Comparison of ENCODE assay signal across 8 mouse cellular contexts in genomic region chr3:152208096-152208885, GRCm38 (mm10). TPM values are rescaled to one million over a fixed set of nuclear protein-coding genes. Genes with fewer than 3 reads are reported as not detected.
DNase-seq lines count a peak whose midpoint lies in the region; ATAC-seq lines count a peak whose summit lies in the region.
"Had no signal": no experiment of that assay in that cellular context is flagged by ENCODE, and none has a peak within 500 bp of the region (broad histone marks: within the 10 kb centered on the region; RNA-seq: fewer than 3 reads in every experiment).

No protein-coding gene starts in this region.

- no peak overlapping the region for H3K4me3 ChIP-seq in kidney, embryonic 15.5 days (replicated peaks)
- peak overlapping the region; percentile 7; the same call in 1 of the 2 replicates for H3K4me3 ChIP-seq in embryonic facial prominence, embryonic 13.5 days
- H3K4me3 ChIP-seq in hindbrain, embryonic 14.5 days (replicated peaks; ENCODE audit: low read length): no peak overlapping the region
- no peak overlapping the region for H3K4me3 ChIP-seq in midbrain, embryonic 16.5 days (ENCODE audit: low read depth, low read length)

- no peak for DNase-seq in kidney, postnatal 10 days
- no peak for DNase-seq in hindbrain, embryonic 14.5 days (ENCODE audit: low spot score)
- no peak for DNase-seq in layer of hippocampus, adult 11-12 months (ENCODE audit: low spot score)
- no peak for DNase-seq in layer of hippocampus, adult 18-20 months (ENCODE audit: low spot score in 2 of 2)
- DNase-seq: cerebellum, adult 11-12 months had no signal

- no peaks in the 10 kb centered on the region for H3K9me3 ChIP-seq in kidney, embryonic 15.5 days (replicated peaks)
- H3K9me3 ChIP-seq in embryonic facial prominence, embryonic 13.5 days: no peaks in the 10 kb centered on the region
- no peaks in the 10 kb centered on the region for H3K9me3 ChIP-seq in hindbrain, embryonic 14.5 days (ENCODE audit: control insufficient read depth, low read length)
- no peaks in the 10 kb centered on the region for H3K9me3 ChIP-seq in midbrain, embryonic 16.5 days (replicated peaks; ENCODE audit: control insufficient read depth, low read length, poor library complexity, severe bottlenecking)

- peaks cover 22% of the 10 kb centered on the region for H3K4me1 ChIP-seq in kidney, embryonic 15.5 days
- peaks cover 24% of the 10 kb centered on the region for H3K4me1 ChIP-seq in embryonic facial prominence, embryonic 13.5 days
- peaks cover 23% of the 10 kb centered on the region for H3K4me1 ChIP-seq in hindbrain, embryonic 14.5 days (replicated peaks; ENCODE audit: control insufficient read depth, insufficient read depth, low read length)
- peaks cover 20% of the 10 kb centered on the region for H3K4me1 ChIP-seq in midbrain, embryonic 16.5 days (ENCODE audit: control insufficient read depth, insufficient read depth, low read length)

- H3K9ac ChIP-seq in kidney, embryonic 15.5 days: no peak overlapping the region
- no peak overlapping the region for H3K9ac ChIP-seq in embryonic facial prominence, embryonic 13.5 days
- H3K9ac ChIP-seq in hindbrain, embryonic 14.5 days: peak overlapping the region; percentile 100
- H3K9ac ChIP-seq in midbrain, embryonic 16.5 days (ENCODE audit: low read depth, low read length): no peak overlapping the region

- no peak overlapping the region for H3K27ac ChIP-seq in kidney, embryonic 15.5 days
- H3K27ac ChIP-seq in embryonic facial prominence, embryonic 13.5 days: no peak overlapping the region
- H3K27ac ChIP-seq in hindbrain, embryonic 14.5 days: no peak overlapping the region
- H3K27ac ChIP-seq in midbrain, embryonic 16.5 days (ENCODE audit: low read length): no peak overlapping the region

- no peaks in the 10 kb centered on the region; the same call in 1 of the 2 replicates for H3K36me3 ChIP-seq in kidney, embryonic 15.5 days
- no peaks in the 10 kb centered on the region for H3K36me3 ChIP-seq in embryonic facial prominence, embryonic 13.5 days
- peaks cover 4% of the 10 kb centered on the region; the same call in 1 of the 2 replicates for H3K36me3 ChIP-seq in hindbrain, embryonic 14.5 days (replicated peaks; ENCODE audit: control insufficient read depth, insufficient read depth)
- peaks cover 3% of the 10 kb centered on the region; the same call in 1 of the 2 replicates for H3K36me3 ChIP-seq in midbrain, embryonic 16.5 days (ENCODE audit: control insufficient read depth, insufficient read depth, low read length)

- H3K4me2 ChIP-seq in kidney, embryonic 15.5 days: peak overlapping the region; percentile 10; the same call in 1 of the 2 replicates
- H3K4me2 ChIP-seq in embryonic facial prominence, embryonic 13.5 days: peak overlapping the region; percentile 75
- H3K4me2 ChIP-seq in hindbrain, embryonic 14.5 days (replicated peaks): peak overlapping the region; percentile 53
- H3K4me2 ChIP-seq in midbrain, embryonic 16.5 days (ENCODE audit: low read length): peak overlapping the region; percentile 6; the same call in 1 of the 2 replicates

- WGBS in kidney, embryonic 15.5 days: 83% methylated on average over 7 of the region's 7 CpGs
- 90% methylated on average over 7 of the region's 7 CpGs for WGBS in embryonic facial prominence, embryonic 13.5 days
- WGBS in hindbrain, embryonic 14.5 days: 93% methylated on average over 7 of the region's 7 CpGs
- 91% methylated on average over 7 of the region's 7 CpGs for WGBS in midbrain, embryonic 16.5 days

- no peak for ATAC-seq in kidney, embryonic 15.5 days (replicated peaks; ENCODE audit: low FRiP score)
- no peak for ATAC-seq in embryonic facial prominence, embryonic 13.5 days (ENCODE audit: insufficient number of reproducible peaks, insufficient read depth, low FRiP score, low TSS enrichment, low read depth)
- no peak for ATAC-seq in hindbrain, embryonic 14.5 days (ENCODE audit: low FRiP score)
- ATAC-seq in midbrain, embryonic 16.5 days: no peak

- no peaks in the 10 kb centered on the region for H3K27me3 ChIP-seq in kidney, embryonic 15.5 days
- H3K27me3 ChIP-seq in embryonic facial prominence, embryonic 13.5 days: no peaks in the 10 kb centered on the region
- H3K27me3 ChIP-seq in hindbrain, embryonic 14.5 days (ENCODE audit: control insufficient read depth, insufficient read depth, low read length): no peaks in the 10 kb centered on the region
- no peaks in the 10 kb centered on the region for H3K27me3 ChIP-seq in midbrain, embryonic 16.5 days (ENCODE audit: control insufficient read depth, insufficient read depth, low read depth, low read length)

RNA-seq across cellular contexts. Expression of gene Dnajb4, which starts 1.8 kb away (rescaled TPM):
- polyA plus RNA-seq in kidney, embryonic 15.5 days (2015; fragmentation: Nextera tagmentation; extraction: Ambion mirVana): 30.9 and 31.1 TPM in 2 replicates
- polyA plus RNA-seq in embryonic facial prominence, embryonic 13.5 days (2015; fragmentation: Nextera tagmentation; extraction: Ambion mirVana): 27.9 and 31.7 TPM in 2 replicates
- polyA plus RNA-seq in hindbrain, embryonic 14.5 days (2014; fragmentation: Nextera tagmentation; extraction: Ambion mirVana): 40.0 and 46.5 TPM in 2 replicates
- polyA plus RNA-seq in midbrain, embryonic 16.5 days (2015; fragmentation: Nextera tagmentation; extraction: Ambion mirVana): 48.8 and 52.5 TPM in 2 replicates
- total RNA-seq in layer of hippocampus, adult 18-20 months (2021): 10 to 100 TPM; 68.7 to 75.7 TPM

RNA-seq across cellular contexts. Expression of gene Fubp1, which starts 1.9 kb away (rescaled TPM):
- polyA plus RNA-seq in kidney, embryonic 15.5 days (2015; fragmentation: Nextera tagmentation; extraction: Ambion mirVana): 301 and 315 TPM in 2 replicates
- polyA plus RNA-seq in embryonic facial prominence, embryonic 13.5 days (2015; fragmentation: Nextera tagmentation; extraction: Ambion mirVana): 336 and 338 TPM in 2 replicates
- polyA plus RNA-seq in hindbrain, embryonic 14.5 days (2014; fragmentation: Nextera tagmentation; extraction: Ambion mirVana): 208 and 210 TPM in 2 replicates
- polyA plus RNA-seq in midbrain, embryonic 16.5 days (2015; fragmentation: Nextera tagmentation; extraction: Ambion mirVana): 191 and 239 TPM in 2 replicates
- 100 to 1,000 TPM; 111 to 115 TPM for total RNA-seq in layer of hippocampus, adult 18-20 months (2021)

RNA-seq across cellular contexts. Expression of gene Gipc2, which starts 42.3 kb away (rescaled TPM):
- polyA plus RNA-seq in kidney, embryonic 15.5 days (2015; fragmentation: Nextera tagmentation; extraction: Ambion mirVana): 25.4 and 30.4 TPM in 2 replicates
- 3.1 and 4.2 TPM in 2 replicates for polyA plus RNA-seq in embryonic facial prominence, embryonic 13.5 days (2015; fragmentation: Nextera tagmentation; extraction: Ambion mirVana)
- polyA plus RNA-seq in hindbrain, embryonic 14.5 days (2014; fragmentation: Nextera tagmentation; extraction: Ambion mirVana): 9.2 and 11.7 TPM in 2 replicates
- 13.6 and 16.2 TPM in 2 replicates for polyA plus RNA-seq in midbrain, embryonic 16.5 days (2015; fragmentation: Nextera tagmentation; extraction: Ambion mirVana)
- total RNA-seq in layer of hippocampus, adult 18-20 months (2021): 1 to 10 TPM; 1.1 to 1.4 TPM

RNA-seq across cellular contexts. Expression of gene Nexn, which starts 57.9 kb away (rescaled TPM):
- 11.3 and 12.4 TPM in 2 replicates for polyA plus RNA-seq in kidney, embryonic 15.5 days (2015; fragmentation: Nextera tagmentation; extraction: Ambion mirVana)
- 9.6 and 11.8 TPM in 2 replicates for polyA plus RNA-seq in embryonic facial prominence, embryonic 13.5 days (2015; fragmentation: Nextera tagmentation; extraction: Ambion mirVana)
- polyA plus RNA-seq in hindbrain, embryonic 14.5 days (2014; fragmentation: Nextera tagmentation; extraction: Ambion mirVana): 0.33 and 1.8 TPM in 2 replicates
- polyA plus RNA-seq in midbrain, embryonic 16.5 days (2015; fragmentation: Nextera tagmentation; extraction: Ambion mirVana): 1.8 TPM in 2 replicates
- total RNA-seq in layer of hippocampus, adult 18-20 months (2021): 1 to 10 TPM; 1.3 to 1.7 TPM

Comparison
In these comparisons a context has a peak if more than half of its experiments do, and no peak if none do; other contexts are left out.
1. H3K4me2 ChIP-seq: peak in every context shown above with its lines; median percentile 75 in embryonic facial prominence, embryonic 13.5 days; 53 in hindbrain, embryonic 14.5 days; 10 in kidney, embryonic 15.5 days; 6 in midbrain, embryonic 16.5 days.